Mouse (Mus musculus): ENCODE results near the gene Ankrd33b.

DNA sequence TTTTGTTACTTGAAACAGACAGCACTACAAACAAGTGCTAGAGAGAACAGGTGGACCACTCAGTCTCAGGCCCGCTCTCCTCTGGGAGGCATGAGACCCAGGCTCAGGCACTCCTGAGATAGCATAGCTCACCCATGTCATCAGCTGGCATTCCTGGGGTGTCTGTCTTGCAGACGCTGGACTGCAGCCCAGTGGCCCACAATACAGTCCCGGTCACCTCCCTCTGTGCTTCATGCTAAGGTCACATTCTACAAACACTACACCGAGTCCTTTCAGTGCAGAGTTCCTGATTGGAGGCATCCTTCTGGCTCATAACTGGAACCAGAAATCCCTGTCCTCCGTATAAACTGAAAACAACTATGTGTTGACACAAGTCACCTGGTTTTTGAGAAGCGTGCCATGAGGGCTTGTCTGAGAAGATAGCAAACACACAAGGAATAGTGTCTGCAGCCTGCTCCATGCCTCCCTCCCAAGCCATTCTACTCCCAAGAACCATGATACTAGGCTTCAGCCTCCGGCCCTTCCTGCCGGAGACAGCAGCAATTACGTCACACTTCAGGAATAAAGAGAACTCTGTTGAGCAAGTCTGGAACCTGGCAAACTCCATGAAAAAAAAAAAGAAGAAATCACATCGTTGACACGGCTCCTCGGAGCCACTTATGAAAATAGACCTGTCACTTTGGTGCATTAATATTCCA lies 65.1 kb downstream of the Ankrd33b start:
- TF ChIP-seq GATA1 (IDR thresholded peaks at IDR 0.05; ENCODE audit: low read length): no peak
- no peak for TF ChIP-seq TAL1 (IDR thresholded peaks at IDR 0.05; ENCODE audit: low read length)
